Mouse (Mus musculus) liver, embryonic 14.5 days (tissue): ENCODE results near the gene Arhgap5. TPM values are rescaled to one million over a fixed set of nuclear protein-coding genes. Genes with fewer than 3 reads are reported as not detected.
"Not testable (repeated sequence)": the region's sequence is repeated elsewhere in the genome, so short reads cannot be mapped to it uniquely, and the experiment has no call there.

Experiments used
- ATAC-seq: fragments of 200-750 bp; cut with Nextera tagmentation; 2 replicates; pipeline ENCODE4 v1.8.0; 2017; ENCODE audit warnings: moderate number of reproducible peaks, mild to moderate bottlenecking, moderate library complexity; ENCODE audit not compliant: insufficient read depth
- DNase-seq, 3 experiments: peaks; one replicate each; pipeline ENCODE4 v3.0.0-alpha.2; 2012 to 2013; ENCODE audit warnings: low read depth in 3 of 3, low spot score in 3 of 3
- H3K27ac ChIP-seq: fragments of 300-500 bp; sonication (generic); 2 replicates; pipeline ENCODE4 v1.5.1; 2014; ENCODE audit warnings: moderate library complexity, mild to moderate bottlenecking, control low read depth, inconsistent platforms
- H3K27me3 ChIP-seq: fragments of 300-500 bp; sonication (generic); 2 replicates; pipeline ENCODE4 v1.6.1; 2014; ENCODE audit warnings: mild to moderate bottlenecking, low read length, moderate library complexity; ENCODE audit not compliant: control insufficient read depth, insufficient read depth
- H3K36me3 ChIP-seq: fragments of 300-500 bp; sonication (generic); replicated peaks from 2 replicates; pipeline ENCODE4 v1.6.1; 2014; ENCODE audit warnings: low read depth; ENCODE audit not compliant: control insufficient read depth, insufficient read depth
- H3K4me1 ChIP-seq, 2 experiments: fragments of 200-500 bp in 1 of 2; fragments of 300-500 bp in 1 of 2; sonication (generic) in 1 of 2; replicated peaks; 2 replicates each; pipeline ENCODE4 v1.6.1; 2012 to 2014; ENCODE audit warnings: antibody characterized with exemption in 1 of 2, inconsistent platforms in 1 of 2, low read length in 1 of 2; ENCODE audit not compliant: control insufficient read depth in 2 of 2, insufficient read depth in 2 of 2
- H3K4me2 ChIP-seq: fragments of 300-500 bp; sonication (generic); 2 replicates; pipeline ENCODE4 v1.6.1; 2014; ENCODE audit warnings: low read depth, mild to moderate bottlenecking, control low read depth, moderate library complexity
- H3K4me3 ChIP-seq, 2 experiments: fragments of 200-500 bp in 1 of 2; fragments of 300-500 bp in 1 of 2; sonication (generic) in 1 of 2; 2 replicates each; pipeline ENCODE4 v1.5.1; 2012 to 2014; ENCODE audit warnings: low read depth in 2 of 2, low read length in 2 of 2, mild to moderate bottlenecking in 2 of 2, control low read depth in 1 of 2, inconsistent platforms in 1 of 2, moderate library complexity in 1 of 2; ENCODE audit not compliant: insufficient read depth in 1 of 2
- H3K9ac ChIP-seq: fragments of 300-500 bp; sonication (generic); replicated peaks from 2 replicates; pipeline ENCODE4 v1.6.1; 2014; ENCODE audit warnings: mild to moderate bottlenecking, control low read depth, moderate library complexity
- H3K9me3 ChIP-seq: fragments of 300-500 bp; sonication (generic); 2 replicates; pipeline ENCODE4 v1.6.1; 2016; ENCODE audit warnings: low read length, mixed read lengths; ENCODE audit not compliant: control insufficient read depth
- CTCF ChIP-seq: IDR thresholded peaks from 2 replicates; pipeline ENCODE4 v1.5.1; 2016; ENCODE audit warnings: antibody characterized with exemption, low read depth, control low read depth
- EP300 ChIP-seq: IDR thresholded peaks from 2 replicates; pipeline ENCODE4 v1.6.1; 2016; ENCODE audit warnings: antibody characterized with exemption, low read depth
- WGBS: fragments of 180-500 bp; shearing (Covaris S2); extraction: QIAGEN DNeasy Blood & Tissue Kit; methylation state at CpG from one replicate; pipeline ENCODE4 v1.1.7; 2014; ENCODE audit not compliant: insufficient replicate concordance; 5-methylcytosine and 5-hydroxymethylcytosine counted together
- polyA plus RNA-seq, 2 experiments: library from polyadenylated mRNA; depleted of rRNA in 1 of 2; stranded (reverse) in 1 of 2; unstranded in 1 of 2; fragments of >200 nt; fragmentation: Nextera tagmentation in 1 of 2; extraction: Ambion mirVana in 1 of 2; gene quantifications; 2 replicates each; pipeline versions ENCODE4 v1.2.1 to v1.2.3; 2012 to 2014

Arhgap5 gene
- polyA plus RNA-seq, 2 experiments: 3.5 to 7.8 TPM

- no peak overlapping the region for H3K4me2 ChIP-seq
- H3K4me1 ChIP-seq: no peaks in the 10 kb centered on the region
- no peak for TF ChIP-seq CTCF
- TF ChIP-seq EP300: no peak
- H3K36me3 ChIP-seq: no peaks in the 10 kb centered on the region
- ATAC-seq (no peak), DNase-seq (no peak)
- no peak overlapping the region for H3K9ac ChIP-seq
- no peaks in the 10 kb centered on the region for H3K9me3 ChIP-seq
- H3K4me3 ChIP-seq: no peak overlapping the region
- no peaks in the 10 kb centered on the region for H3K27me3 ChIP-seq
- no peak overlapping the region for H3K27ac ChIP-seq
- 55% methylated on average over 2 of the region's 2 CpGs for WGBS
These were observed 69.6 kb downstream of the Arhgap5 start for GRCm38 (mm10) chr12:52573371-52573770.

DNA sequence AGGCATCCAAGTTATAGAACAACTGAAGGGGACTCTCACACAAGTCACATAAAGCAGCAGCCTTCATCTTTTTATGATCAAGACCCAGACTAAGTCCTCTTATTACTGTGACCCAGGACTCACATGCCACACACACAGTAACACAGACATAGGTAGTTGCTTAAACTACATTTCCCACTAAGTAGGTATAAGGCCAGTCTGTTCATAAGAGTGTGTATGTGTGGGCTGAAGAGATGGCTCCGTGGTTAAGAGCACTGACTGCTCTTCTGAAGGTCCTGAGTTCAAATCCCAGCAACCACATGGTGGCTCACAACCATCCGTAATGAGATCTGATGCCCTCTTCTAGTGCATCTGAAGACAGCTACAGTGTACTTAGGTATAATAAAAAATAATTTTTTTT lies 82.7 kb downstream of the Arhgap5 start:
- not testable (repeated sequence) for H3K4me3 ChIP-seq, H3K27ac ChIP-seq, H3K9ac ChIP-seq, ATAC-seq, H3K4me2 ChIP-seq, H3K4me1 ChIP-seq, H3K27me3 ChIP-seq, H3K9me3 ChIP-seq, DNase-seq, H3K36me3 ChIP-seq
- 63% methylated on average over 2 of the region's 2 CpGs for WGBS

DNA sequence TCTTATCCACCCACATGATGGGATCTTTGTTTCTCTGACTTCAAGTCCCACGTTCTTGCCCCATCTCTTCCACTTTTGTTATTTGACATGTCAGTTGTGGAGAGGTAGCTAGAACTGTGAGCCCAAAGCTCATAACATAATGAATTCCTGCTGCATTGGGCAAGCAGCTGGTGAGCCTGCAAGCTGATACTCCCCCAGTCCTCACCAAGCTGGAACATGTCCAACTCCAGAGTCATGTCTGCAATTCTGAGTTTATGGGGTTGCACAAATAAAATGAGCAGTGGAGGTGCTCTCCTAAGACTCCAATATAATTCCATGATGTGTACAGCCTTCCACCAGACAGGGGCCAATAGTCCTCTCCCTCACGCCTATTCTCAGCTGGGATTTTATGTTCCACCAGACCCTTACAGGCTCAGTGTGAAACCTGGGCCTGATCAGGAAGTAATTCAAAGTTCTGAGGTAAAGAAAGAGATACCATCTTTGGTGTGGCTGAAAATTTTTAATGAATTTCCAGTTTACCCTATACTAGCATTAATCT lies 83.8 kb downstream of the Arhgap5 start:
- no peak for ATAC-seq
- Histone ChIP-seq H3K9ac (no peak overlapping the region), H3K9me3 (no peaks in the 10 kb centered on the region), H3K36me3 (no peaks in the 10 kb centered on the region), H3K27me3 (no peaks in the 10 kb centered on the region), H3K4me2 (no peak overlapping the region), H3K4me1 (no peaks in the 10 kb centered on the region), H3K27ac (no peak overlapping the region), H3K4me3 (no peak overlapping the region)
- TF ChIP-seq CTCF: no peak
- no peak for TF ChIP-seq EP300
- WGBS: 54% methylated on average over 2 of the region's 2 CpGs
- DNase-seq: no peak

DNA sequence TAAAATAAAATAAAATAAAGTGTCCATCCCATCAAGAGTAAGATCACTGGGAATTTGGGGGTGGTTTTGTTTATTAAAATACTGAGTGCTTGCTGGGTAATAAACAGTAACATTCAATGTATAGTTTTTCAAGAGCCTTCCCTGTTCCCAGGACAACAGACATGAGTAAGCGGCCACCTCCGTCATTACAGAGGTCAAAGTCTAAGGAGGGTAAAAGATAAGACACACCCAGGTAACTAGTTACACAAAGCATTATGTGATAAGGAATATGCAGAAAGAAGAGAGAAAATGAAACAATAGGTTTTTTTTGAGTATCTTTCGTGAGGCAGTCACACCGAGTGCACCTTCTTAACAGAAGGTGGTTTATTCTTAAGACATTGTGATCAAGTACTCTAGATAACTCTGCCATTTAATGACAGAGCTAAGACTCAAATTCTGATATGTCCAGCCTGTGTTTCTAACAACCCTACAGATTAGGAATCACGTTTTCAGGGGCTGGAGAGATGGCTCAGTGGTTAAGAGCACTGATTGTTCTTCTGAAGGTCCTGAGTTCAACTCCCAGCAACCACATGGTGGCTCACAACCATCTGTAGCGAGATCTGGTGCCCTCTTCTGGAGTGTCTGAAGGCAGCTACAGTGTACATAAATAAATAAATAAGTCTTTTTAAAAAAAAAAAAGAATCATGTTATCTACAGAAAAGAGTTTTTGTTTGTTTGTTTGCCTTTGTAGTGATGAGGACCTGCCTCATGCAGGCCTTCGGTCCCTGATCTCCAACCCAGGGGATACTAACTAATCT lies 91.8 kb downstream of the Arhgap5 start:
- Histone ChIP-seq H3K27me3 (no peaks in the 10 kb centered on the region), H3K9me3 (no peaks in the 10 kb centered on the region), H3K4me3 (no peak overlapping the region), H3K36me3 (no peaks in the 10 kb centered on the region), H3K4me1 (peaks cover 0 to 2% of the 10 kb centered on the region in 2 experiments; a peak in 1 of 4 replicates), H3K27ac (no peak overlapping the region), H3K4me2 (no peak overlapping the region), H3K9ac (no peak overlapping the region)
- WGBS: 46% methylated on average over 7 of the region's 7 CpGs
- no peak for DNase-seq
- no peak for ATAC-seq
- TF ChIP-seq EP300 (no peak), CTCF (0 out of 2 replicates have a peak, but pooled peaks have one; percentile 3)

DNA sequence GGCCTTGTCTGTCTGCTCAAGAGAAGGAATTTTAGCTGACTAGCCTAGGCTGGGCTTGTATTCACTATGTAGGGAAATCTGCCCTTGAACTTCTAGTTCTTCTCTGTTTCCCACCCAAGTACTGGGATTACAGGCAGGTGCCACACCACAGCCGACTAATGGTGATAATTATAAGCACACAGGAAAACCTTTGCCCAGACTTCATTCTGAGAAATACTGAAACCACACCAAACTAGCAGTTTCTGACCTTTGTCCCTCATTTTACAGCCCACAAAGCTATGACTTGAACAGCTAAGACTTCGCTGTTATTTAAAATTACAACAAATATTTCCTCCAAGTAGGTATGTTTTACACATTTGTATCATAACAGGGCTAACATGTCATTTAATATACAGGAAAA lies 98.7 kb downstream of the Arhgap5 start:
- peak overlapping the region; percentile 74 to 98; a peak in 2 of 4 replicates for H3K4me3 ChIP-seq
- peaks cover 3 to 8% of the 10 kb centered on the region in 2 experiments; a peak in 3 of 4 replicates for H3K4me1 ChIP-seq
- no peaks in the 10 kb centered on the region for H3K36me3 ChIP-seq
- H3K27ac ChIP-seq: no peak overlapping the region
- TF ChIP-seq EP300: no peak
- TF ChIP-seq CTCF: no peak
- peak overlapping the region; percentile 96 for H3K4me2 ChIP-seq
- DNase-seq: no peak
- no peak for ATAC-seq
- peak overlapping the region; percentile 86; the same call in 1 of the 2 replicates for H3K9ac ChIP-seq
- H3K27me3 ChIP-seq: no peaks in the 10 kb centered on the region
- no peaks in the 10 kb centered on the region for H3K9me3 ChIP-seq
- WGBS: 28% methylated on average over 2 of the region's 2 CpGs
